Mouse (Mus musculus) liver, postnatal 0 days (tissue): ENCODE data around the gene Cenpe. TPM values are rescaled to one million over a fixed set of nuclear protein-coding genes. Genes with fewer than 3 reads are reported as not detected.

ENCODE experiments used
- ATAC-seq: fragments of 200-750 bp; cut with Nextera tagmentation; 2 replicates; pipeline ENCODE4 v1.8.0; 2017; ENCODE audit warnings: mild to moderate bottlenecking, moderate library complexity
- DNase-seq: peaks from one replicate; pipeline ENCODE4 v3.0.0-alpha.2; 2016
- H3K27ac ChIP-seq: fragments of 300-500 bp; sonication (generic); 2 replicates; pipeline ENCODE4 v1.5.1; 2014; ENCODE audit warnings: antibody characterized with exemption, moderate library complexity, mild to moderate bottlenecking, low read depth
- H3K27me3 ChIP-seq: fragments of 300-500 bp; sonication (generic); 2 replicates; pipeline ENCODE4 v1.6.1; 2014; ENCODE audit warnings: low read length, control low read depth, mixed read lengths; ENCODE audit not compliant: insufficient read depth
- H3K36me3 ChIP-seq: fragments of 300-500 bp; sonication (generic); replicated peaks from 2 replicates; pipeline ENCODE4 v1.6.1; 2014; ENCODE audit warnings: mild to moderate bottlenecking, control low read depth, low read length, moderate library complexity, mixed read lengths; ENCODE audit not compliant: insufficient read depth
- H3K4me1 ChIP-seq: fragments of 300-500 bp; sonication (generic); 2 replicates; pipeline ENCODE4 v1.6.1; 2014; ENCODE audit warnings: antibody characterized with exemption, mild to moderate bottlenecking, control low read depth; ENCODE audit not compliant: insufficient read depth
- H3K4me2 ChIP-seq: fragments of 300-500 bp; sonication (generic); 2 replicates; pipeline ENCODE4 v1.6.1; 2014; ENCODE audit warnings: low read depth, mild to moderate bottlenecking, low read length, moderate library complexity, mixed read lengths
- H3K4me3 ChIP-seq: fragments of 300-500 bp; sonication (generic); 2 replicates; pipeline ENCODE4 v1.5.1; 2014; ENCODE audit warnings: low read depth, low read length
- H3K9ac ChIP-seq: fragments of 300-500 bp; sonication (generic); replicated peaks from 2 replicates; pipeline ENCODE4 v1.6.1; 2014; ENCODE audit warnings: mild to moderate bottlenecking, moderate library complexity
- H3K9me3 ChIP-seq: fragments of 300-500 bp; sonication (generic); 2 replicates; pipeline ENCODE4 v1.6.1; 2016; ENCODE audit warnings: mild to moderate bottlenecking, control low read depth, low read length, mixed read lengths
- CTCF ChIP-seq: sonication (generic); IDR thresholded peaks from 2 replicates; pipeline ENCODE4 v1.5.1; 2016; ENCODE audit warnings: antibody characterized with exemption, low read depth
- EP300 ChIP-seq: IDR thresholded peaks from 2 replicates; pipeline ENCODE4 v1.6.1; 2016; ENCODE audit warnings: antibody characterized with exemption, low read depth, mild to moderate bottlenecking
- WGBS: fragments of 180-500 bp; shearing (Covaris S2); extraction: QIAGEN DNeasy Blood & Tissue Kit; methylation state at CpG from one replicate; pipeline ENCODE4 v1.1.7; 2014; ENCODE audit not compliant: insufficient replicate concordance; 5-methylcytosine and 5-hydroxymethylcytosine counted together
- polyA plus RNA-seq: library from polyadenylated mRNA; unstranded; fragments of >200 nt; fragmentation: Nextera tagmentation; extraction: Ambion mirVana; gene quantifications from 2 replicates; pipeline ENCODE4 v1.2.1, GENCODE M21; 2015

Gene Cenpe
- polyA plus RNA-seq, 1 experiment from 2014 or later: 9.0 TPM

DNA sequence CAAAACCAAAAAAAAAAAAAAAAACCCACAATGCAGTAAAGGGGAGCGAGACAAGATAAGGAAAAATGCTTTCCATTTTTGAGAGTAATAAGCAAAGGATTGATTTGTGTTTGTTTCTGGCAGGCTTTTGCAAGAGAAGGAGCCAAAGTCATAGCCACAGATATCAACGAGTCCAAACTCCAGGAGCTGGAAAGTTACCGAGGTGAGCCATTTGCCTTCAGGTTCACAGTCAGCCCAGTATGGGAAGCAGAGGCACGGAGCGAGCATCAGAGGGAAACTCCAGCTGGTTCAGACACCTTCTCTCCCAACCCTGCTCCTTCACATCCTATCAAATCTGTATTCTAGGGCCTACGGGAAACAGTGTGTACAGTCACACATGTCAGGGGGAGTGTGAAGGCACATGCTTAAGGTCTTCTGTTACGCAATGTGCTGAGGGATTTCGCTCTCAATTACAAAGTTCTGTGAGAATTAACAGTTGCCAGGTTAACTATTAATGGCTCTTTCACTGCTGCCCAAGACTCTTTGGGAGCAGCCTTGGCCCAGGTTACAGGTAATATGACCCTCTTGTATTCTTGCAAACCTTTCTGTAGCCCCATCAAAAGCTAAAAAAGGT, 75.9 kb downstream of the Cenpe start:
- no peaks in the 10 kb centered on the region for H3K27me3 ChIP-seq
- H3K27ac ChIP-seq: no peak overlapping the region
- H3K9ac ChIP-seq: no peak overlapping the region
- TF ChIP-seq CTCF: no peak
- 0 out of 2 replicates have a peak, but pooled peaks have one; percentile 2 for TF ChIP-seq EP300
- DNase-seq: no peak
- ATAC-seq: peak; percentile 27; the same call in 1 of the 2 replicates
- H3K36me3 ChIP-seq: no peaks in the 10 kb centered on the region
- 55% methylated on average over 8 of the region's 8 CpGs for WGBS
- H3K9me3 ChIP-seq: no peaks in the 10 kb centered on the region
- H3K4me1 ChIP-seq: no peaks in the 10 kb centered on the region
- no peak overlapping the region for H3K4me2 ChIP-seq
- H3K4me3 ChIP-seq: no peak overlapping the region

DNA sequence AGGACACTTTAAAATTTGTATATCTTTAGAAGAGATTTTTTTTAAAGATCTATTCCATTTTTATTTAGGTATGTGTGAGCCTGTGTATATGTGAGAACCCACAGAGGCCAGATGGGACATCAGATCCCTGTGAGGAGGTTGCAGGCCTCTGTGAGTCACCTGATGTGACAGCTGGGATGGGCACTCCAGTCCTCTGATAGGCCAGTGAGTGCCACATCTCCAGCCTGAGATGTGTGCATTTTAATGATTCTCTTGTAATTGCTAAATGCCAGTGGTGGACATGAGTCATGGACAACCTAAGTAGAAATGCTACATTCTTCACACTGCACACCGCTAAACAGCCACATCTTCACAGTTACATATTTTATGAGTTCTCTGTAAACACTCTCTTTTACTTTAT, 76.8 kb downstream of the Cenpe start:
- no peaks in the 10 kb centered on the region for H3K36me3 ChIP-seq
- H3K4me1 ChIP-seq: no peaks in the 10 kb centered on the region
- ATAC-seq (no peak), DNase-seq (no peak)
- no peak overlapping the region for H3K27ac ChIP-seq
- H3K9ac ChIP-seq: no peak overlapping the region
- WGBS: 82% methylated on average over 1 of the region's 1 CpGs
- H3K27me3 ChIP-seq: no peaks in the 10 kb centered on the region
- no peak overlapping the region for H3K4me2 ChIP-seq
- no peaks in the 10 kb centered on the region for H3K9me3 ChIP-seq
- no peak overlapping the region for H3K4me3 ChIP-seq
- TF ChIP-seq CTCF (no peak), EP300 (no peak)

DNA sequence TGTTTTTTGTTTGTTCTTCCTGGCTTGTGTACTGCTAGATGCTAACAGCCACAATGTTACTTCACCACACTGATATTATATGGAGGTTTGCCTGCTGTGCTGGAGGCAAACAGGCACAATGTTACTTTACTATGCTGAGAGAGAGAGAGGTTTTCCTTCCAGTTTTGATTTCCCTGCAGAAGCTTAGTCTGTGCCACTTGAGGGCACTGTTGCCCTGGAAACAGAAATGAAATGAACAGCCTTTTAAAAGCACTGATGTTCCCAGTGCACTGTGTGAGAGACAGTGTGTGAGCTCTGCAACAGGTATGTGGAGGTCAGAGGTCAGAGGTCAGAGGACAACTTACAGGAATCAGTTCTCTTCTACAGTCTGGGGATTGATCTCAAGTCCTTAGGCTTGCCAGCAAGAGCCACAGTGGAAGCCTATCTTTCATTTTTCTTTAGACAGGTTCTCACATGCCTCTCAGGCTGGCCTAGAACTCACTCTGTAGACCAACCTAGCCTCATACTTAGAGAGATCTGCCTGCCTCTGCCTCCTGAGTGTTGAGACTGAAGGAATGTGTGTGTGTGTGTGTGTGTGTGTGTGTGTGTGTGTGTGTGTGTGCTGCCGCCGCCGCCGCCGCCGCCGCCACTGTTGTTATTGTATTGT, 78.0 kb downstream of the Cenpe start:
- Histone ChIP-seq H3K27me3 (no peaks in the 10 kb centered on the region), H3K4me2 (no peak overlapping the region), H3K36me3 (no peaks in the 10 kb centered on the region), H3K9me3 (no peaks in the 10 kb centered on the region), H3K9ac (no peak overlapping the region), H3K4me3 (no peak overlapping the region), H3K4me1 (no peaks in the 10 kb centered on the region), H3K27ac (no peak overlapping the region)
- peak; percentile 51 for DNase-seq
- 96% methylated on average over 7 of the region's 7 CpGs for WGBS
- peak; percentile 64 for ATAC-seq
- TF ChIP-seq EP300 (no peak), CTCF (peak; percentile 83)

DNA sequence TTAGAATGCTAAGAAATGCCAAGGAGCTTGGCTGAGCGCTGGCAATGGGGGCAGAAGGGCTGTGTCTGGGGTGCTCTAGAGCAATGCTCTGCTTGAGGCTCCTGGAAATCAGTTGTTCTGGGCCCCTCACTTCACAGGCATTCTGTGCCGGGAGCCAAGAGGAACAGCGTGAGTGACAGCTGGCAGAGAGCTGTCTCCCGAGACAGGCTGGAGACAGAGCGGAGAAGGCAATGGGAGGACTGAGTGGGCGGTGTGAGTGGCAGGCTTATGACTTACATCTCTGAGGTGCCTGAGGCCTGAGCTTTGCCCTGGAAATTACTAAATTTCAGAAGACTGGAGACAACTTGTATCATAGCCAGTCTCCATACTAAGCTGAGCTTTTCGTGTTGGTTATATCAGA, 81.4 kb downstream of the Cenpe start:
- Histone ChIP-seq H3K36me3 (no peaks in the 10 kb centered on the region), H3K27ac (no peak overlapping the region), H3K9ac (no peak overlapping the region), H3K9me3 (no peaks in the 10 kb centered on the region), H3K4me2 (no peak overlapping the region), H3K27me3 (no peaks in the 10 kb centered on the region), H3K4me3 (no peak overlapping the region), H3K4me1 (no peaks in the 10 kb centered on the region)
- WGBS: 68% methylated on average over 7 of the region's 7 CpGs
- no peak for TF ChIP-seq EP300
- no peak for TF ChIP-seq CTCF
- DNase-seq (no peak), ATAC-seq (no peak)

DNA sequence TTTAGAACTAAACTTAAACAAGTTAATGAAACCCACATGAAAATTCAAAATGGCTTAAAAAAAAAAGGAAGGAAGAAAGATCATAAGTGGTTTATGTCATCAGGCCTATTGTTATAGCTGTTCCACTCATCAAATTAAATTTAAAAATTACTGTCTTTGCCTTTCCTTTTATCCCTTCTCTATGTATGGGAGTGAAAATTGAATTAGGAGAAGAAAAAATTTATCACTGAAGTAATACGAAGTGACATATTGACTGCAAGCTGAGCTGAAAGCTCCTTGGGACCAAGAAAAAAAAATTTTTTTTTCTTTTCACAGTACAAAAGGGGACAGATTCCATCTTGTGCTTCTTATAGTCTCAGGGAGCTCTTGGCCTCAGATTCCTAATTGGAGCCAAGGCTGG, 83.2 kb downstream of the Cenpe start:
- H3K9me3 ChIP-seq: no peaks in the 10 kb centered on the region
- WGBS: 95% methylated on average over 1 of the region's 1 CpGs
- TF ChIP-seq EP300 (no peak), CTCF (no peak)

DNA sequence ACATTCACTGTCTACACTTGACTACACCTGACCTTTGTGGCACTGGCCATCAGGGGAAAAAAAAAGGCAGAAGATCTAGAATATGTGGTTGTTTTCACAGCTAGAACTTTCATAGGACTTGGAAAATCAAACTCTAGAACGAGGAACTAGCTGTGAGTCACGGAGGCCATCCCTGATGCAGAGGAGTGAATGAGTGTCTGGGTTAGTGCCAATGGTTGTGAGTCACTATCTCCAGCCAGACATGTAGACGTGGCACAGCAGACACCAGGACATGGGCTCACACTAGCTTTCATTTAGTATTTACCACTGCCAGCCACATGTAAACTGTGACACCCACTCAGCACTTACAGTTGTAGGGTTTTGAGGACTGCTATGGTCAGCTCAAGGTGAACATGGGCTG, 86.2 kb downstream of the Cenpe start:
- no peak overlapping the region for H3K9ac ChIP-seq
- no peak overlapping the region for H3K4me3 ChIP-seq
- no peaks in the 10 kb centered on the region for H3K27me3 ChIP-seq
- TF ChIP-seq EP300 (no peak), CTCF (no peak)
- H3K36me3 ChIP-seq: no peaks in the 10 kb centered on the region
- WGBS: 69% methylated on average over 3 of the region's 3 CpGs
- H3K4me2 ChIP-seq: no peak overlapping the region
- H3K4me1 ChIP-seq: no peaks in the 10 kb centered on the region
- ATAC-seq (no peak), DNase-seq (no peak)
- no peaks in the 10 kb centered on the region for H3K9me3 ChIP-seq
- H3K27ac ChIP-seq: no peak overlapping the region

More for the DNA sequence above, 83.2 kb downstream of the Cenpe start:
- no peaks in the 10 kb centered on the region for H3K27me3 ChIP-seq
- H3K9ac ChIP-seq: no peak overlapping the region
- no peak overlapping the region for H3K4me2 ChIP-seq
- no peaks in the 10 kb centered on the region for H3K4me1 ChIP-seq
- H3K36me3 ChIP-seq: no peaks in the 10 kb centered on the region
- no peak for ATAC-seq
- no peak overlapping the region for H3K27ac ChIP-seq
- no peak for DNase-seq
- no peak overlapping the region for H3K4me3 ChIP-seq
